Mouse (Mus musculus) liver, embryonic 15.5 days (tissue): ENCODE measurements around the gene Atrip. TPM values are rescaled to one million over a fixed set of nuclear protein-coding genes. Genes with fewer than 3 reads are reported as not detected.

Source experiments
- ATAC-seq: fragments of 200-750 bp; cut with Nextera tagmentation; 2 replicates; pipeline ENCODE4 v1.8.0; 2017; ENCODE audit warnings: moderate number of reproducible peaks, mild to moderate bottlenecking, moderate library complexity; ENCODE audit not compliant: insufficient read depth
- H3K27ac ChIP-seq: fragments of 300-500 bp; sonication (generic); replicated peaks from 2 replicates; pipeline ENCODE4 v1.5.1; 2015; ENCODE audit warnings: mild to moderate bottlenecking, inconsistent platforms
- H3K27me3 ChIP-seq: fragments of 300-500 bp; sonication (generic); 2 replicates; pipeline ENCODE4 v1.6.1; 2015; ENCODE audit warnings: mild to moderate bottlenecking, inconsistent platforms
- H3K36me3 ChIP-seq: fragments of 300-500 bp; sonication (generic); replicated peaks from 2 replicates; pipeline ENCODE4 v1.6.1; 2015; ENCODE audit warnings: moderate library complexity, mild to moderate bottlenecking, inconsistent platforms
- H3K4me1 ChIP-seq: fragments of 300-500 bp; sonication (generic); replicated peaks from 2 replicates; pipeline ENCODE4 v1.6.1; 2015; ENCODE audit warnings: inconsistent platforms
- H3K4me2 ChIP-seq: fragments of 300-500 bp; sonication (generic); 2 replicates; pipeline ENCODE4 v1.6.1; 2015; ENCODE audit warnings: moderate library complexity, mild to moderate bottlenecking, inconsistent platforms
- H3K4me3 ChIP-seq: fragments of 300-500 bp; sonication (generic); replicated peaks from 2 replicates; pipeline ENCODE4 v1.5.1; 2015; ENCODE audit warnings: mild to moderate bottlenecking, inconsistent platforms
- H3K9ac ChIP-seq: fragments of 300-500 bp; sonication (generic); 2 replicates; pipeline ENCODE4 v1.6.1; 2015; ENCODE audit warnings: moderate library complexity, mild to moderate bottlenecking, inconsistent platforms
- H3K9me3 ChIP-seq: fragments of 300-500 bp; sonication (generic); replicated peaks from 2 replicates; pipeline ENCODE4 v1.6.1; 2016; ENCODE audit warnings: inconsistent platforms
- WGBS: fragments of 180-500 bp; shearing (Covaris S2); methylation state at CpG from one replicate; pipeline ENCODE4 v1.1.7; 2015; ENCODE audit warnings: mixed read lengths; ENCODE audit not compliant: insufficient replicate concordance; 5-methylcytosine and 5-hydroxymethylcytosine counted together
- polyA plus RNA-seq: library from polyadenylated mRNA; unstranded; fragments of >200 nt; fragmentation: Nextera tagmentation; extraction: Ambion mirVana; gene quantifications from 2 replicates; pipeline ENCODE4 v1.2.1, GENCODE M21; 2015

Gene Atrip
- polyA plus RNA-seq, 1 experiment from 2014 or later, result 9.2 TPM

GRCm38 (mm10) chr9:109098366-109098765, 24.4 kb upstream of the Atrip start:
- Histone ChIP-seq H3K27ac (peak overlapping the region; percentile 65; the same call in 1 of the 2 replicates), H3K4me2 (0 out of 2 replicates have a peak overlapping the region, but pooled peaks have one; percentile 5), H3K27me3 (peaks cover 51% of the 10 kb centered on the region), H3K4me3 (no peak overlapping the region), H3K36me3 (peaks cover 3% of the 10 kb centered on the region; the same call in 1 of the 2 replicates), H3K9ac (no peak overlapping the region), H3K4me1 (peaks cover 32% of the 10 kb centered on the region), H3K9me3 (no peaks in the 10 kb centered on the region)
- no peak for ATAC-seq
- 73% methylated on average over 8 of the region's 8 CpGs for WGBS

GRCm38 (mm10) chr9:109097831-109098230, 23.9 kb upstream of the Atrip start:
- Histone ChIP-seq H3K36me3 (peaks cover 3% of the 10 kb centered on the region; the same call in 1 of the 2 replicates), H3K9me3 (no peaks in the 10 kb centered on the region), H3K9ac (no peak overlapping the region), H3K27me3 (peaks cover 56% of the 10 kb centered on the region), H3K4me1 (peaks cover 32% of the 10 kb centered on the region), H3K27ac (peak overlapping the region; percentile 65), H3K4me3 (no peak overlapping the region), H3K4me2 (peak overlapping the region; percentile 62)
- 53% methylated on average over 5 of the region's 5 CpGs for WGBS
- no peak for ATAC-seq

GRCm38 (mm10) chr9:109097291-109097690, 23.4 kb upstream of the Atrip start:
- WGBS, result 55% methylated on average over 6 of the region's 6 CpGs
- Histone ChIP-seq H3K4me1 (peaks cover 32% of the 10 kb centered on the region), H3K4me2 (peak overlapping the region; percentile 62), H3K9me3 (no peaks in the 10 kb centered on the region), H3K36me3 (0 out of 2 replicates have a peak, but pooled peaks cover 3% of the 10 kb centered on the region), H3K9ac (no peak overlapping the region; the same call in 1 of the 2 replicates), H3K27ac (peak overlapping the region; percentile 81), H3K4me3 (peak overlapping the region; percentile 57; the same call in 1 of the 2 replicates), H3K27me3 (peaks cover 58% of the 10 kb centered on the region)
- ATAC-seq, result no peak

DNA sequence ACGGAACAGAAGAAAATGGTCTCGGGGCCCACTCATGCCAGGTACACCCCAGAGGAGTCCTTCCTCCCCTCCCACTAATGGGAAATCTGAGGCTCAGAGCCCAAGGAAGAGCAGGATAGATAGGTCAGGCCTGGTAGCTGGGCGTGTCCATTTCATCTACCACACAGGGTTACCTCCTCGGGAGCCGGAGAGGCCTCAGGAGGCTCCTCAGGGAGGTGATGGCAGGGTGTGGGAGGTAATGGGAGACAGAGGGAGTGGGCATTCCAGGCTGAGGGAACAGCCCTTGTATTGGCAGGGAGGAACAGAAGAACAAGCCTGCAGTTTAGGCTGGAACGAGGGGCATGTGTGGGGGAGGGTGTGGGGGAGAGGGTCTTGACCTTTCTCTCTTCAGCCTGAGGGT, 22.9 kb upstream of the Atrip start:
- peak overlapping the region; percentile 81 for H3K27ac ChIP-seq
- no peaks in the 10 kb centered on the region for H3K9me3 ChIP-seq
- peaks cover 58% of the 10 kb centered on the region for H3K27me3 ChIP-seq
- no peak for ATAC-seq
- H3K9ac ChIP-seq, result peak overlapping the region; percentile 30; the same call in 1 of the 2 replicates
- peak overlapping the region; percentile 62 for H3K4me2 ChIP-seq
- peaks cover 32% of the 10 kb centered on the region for H3K4me1 ChIP-seq
- WGBS, result 64% methylated on average over 6 of the region's 6 CpGs
- peaks cover 6% of the 10 kb centered on the region for H3K36me3 ChIP-seq
- H3K4me3 ChIP-seq, result peak overlapping the region; percentile 57

- peaks cover 12% of the 10 kb centered on the region for H3K36me3 ChIP-seq
- peak overlapping the region; percentile 81 for H3K27ac ChIP-seq
- H3K4me1 ChIP-seq, result peaks cover 32% of the 10 kb centered on the region
- peak overlapping the region; percentile 30; the same call in 1 of the 2 replicates for H3K9ac ChIP-seq
- peak overlapping the region; percentile 57 for H3K4me3 ChIP-seq
- WGBS, result 65% methylated on average over 9 of the region's 9 CpGs
- peak overlapping the region; percentile 62 for H3K4me2 ChIP-seq
- no peaks in the 10 kb centered on the region for H3K9me3 ChIP-seq
- no peak for ATAC-seq
- H3K27me3 ChIP-seq, result peaks cover 58% of the 10 kb centered on the region
These were observed 22.3 kb upstream of the Atrip start for GRCm38 (mm10) chr9:109096251-109096661.

- H3K9ac ChIP-seq, result peak within 1 kb of the TSS; percentile 45
- no peaks in the 10 kb centered on the region for H3K9me3 ChIP-seq
- peak; percentile 16; the same call in 1 of the 2 replicates for ATAC-seq
- peaks cover 38% of the 10 kb centered on the region for H3K4me1 ChIP-seq
- peak within 1 kb of the TSS; percentile 81 for H3K27ac ChIP-seq
- H3K4me2 ChIP-seq, result peak within 1 kb of the TSS; percentile 62
- under 1% methylated on average over 100 of the region's 102 CpGs for WGBS
- H3K27me3 ChIP-seq, result peaks cover 58% of the 10 kb centered on the region
- peaks cover 14% of the 10 kb centered on the region for H3K36me3 ChIP-seq
- peak within 1 kb of the TSS; percentile 57 for H3K4me3 ChIP-seq
These were observed 21.4 kb upstream of the Atrip start, which contains the start of gene Plxnb1 for GRCm38 (mm10) chr9:109095137-109095982. Gene Plxnb1 (plus strand): TSS chr9:109095389.

DNA sequence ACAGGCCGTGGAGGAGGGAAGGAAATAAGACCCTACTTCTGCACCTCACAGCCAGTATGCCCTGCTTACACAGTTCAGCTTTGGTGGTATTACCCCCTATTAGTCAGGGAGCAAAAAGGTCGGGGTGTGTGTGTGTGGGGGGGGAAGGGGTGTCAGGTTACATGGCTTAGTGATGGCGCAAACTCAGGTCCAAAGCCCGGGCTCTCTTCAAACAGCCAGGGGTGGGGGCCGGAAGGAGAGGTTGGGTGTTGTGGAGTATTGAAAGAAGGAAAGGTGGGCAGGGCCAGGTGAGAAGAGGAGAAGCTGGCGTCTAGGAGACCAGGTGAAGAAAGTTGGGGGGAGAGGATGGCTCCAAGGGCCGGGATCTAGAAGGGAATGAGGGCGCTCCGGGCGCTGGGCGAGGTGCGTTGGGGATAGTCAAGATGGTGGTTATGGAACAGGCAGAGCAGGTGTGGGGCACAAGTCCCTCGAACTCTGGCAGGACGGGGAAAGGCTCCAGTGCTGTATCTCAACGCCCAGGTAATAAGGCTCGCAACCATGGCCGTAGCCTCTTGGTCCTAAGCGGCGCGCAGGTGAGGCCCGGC, 20.7 kb upstream of the Atrip start:
- H3K4me1 ChIP-seq, result peaks cover 44% of the 10 kb centered on the region
- peaks cover 58% of the 10 kb centered on the region for H3K27me3 ChIP-seq
- 5% methylated on average over 21 of the region's 21 CpGs for WGBS
- H3K4me3 ChIP-seq, result peak overlapping the region; percentile 57
- H3K36me3 ChIP-seq, result peaks cover 20% of the 10 kb centered on the region
- no peaks in the 10 kb centered on the region for H3K9me3 ChIP-seq
- peak overlapping the region; percentile 62 for H3K4me2 ChIP-seq
- peak overlapping the region; percentile 45 for H3K9ac ChIP-seq
- peak overlapping the region; percentile 81 for H3K27ac ChIP-seq
- peak; percentile 45 for ATAC-seq

DNA sequence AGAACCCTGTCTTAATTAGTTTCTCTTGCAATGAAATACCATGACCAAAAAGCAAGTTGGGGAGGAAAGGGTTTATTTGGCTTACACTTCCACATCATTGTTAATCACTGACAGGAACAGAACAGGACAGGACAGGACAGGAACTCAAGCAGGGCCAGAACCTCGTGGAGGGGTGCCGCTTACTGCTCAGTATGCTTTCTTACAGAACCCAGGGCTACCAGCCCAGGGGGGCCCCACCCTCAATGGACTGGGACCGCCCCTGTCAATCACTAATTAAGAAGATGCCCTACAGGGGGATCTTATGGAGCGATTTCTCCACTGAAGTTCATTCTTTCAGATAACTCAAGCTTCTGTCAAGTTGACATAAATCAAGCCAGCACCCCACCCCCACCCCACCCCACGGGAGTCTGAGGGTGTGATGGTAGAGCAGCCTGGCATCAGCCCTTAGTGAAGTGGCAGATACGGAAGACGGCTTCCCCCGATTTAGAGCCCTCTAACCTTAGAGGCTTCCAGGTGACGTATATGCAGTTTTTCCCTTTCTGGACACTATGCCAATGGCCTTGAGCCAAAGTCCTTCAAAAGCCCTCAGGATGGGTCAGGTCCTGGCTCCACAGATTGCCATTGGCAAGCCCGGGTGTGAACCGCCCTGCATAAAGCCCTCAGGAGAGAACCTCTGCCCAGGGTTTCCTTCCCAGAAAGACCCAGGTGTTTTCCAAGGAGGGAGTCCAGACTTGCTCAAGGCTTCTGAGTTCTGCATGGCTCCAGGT, 20.0 kb upstream of the Atrip start:
- no peak; the same call in 1 of the 2 replicates for ATAC-seq
- H3K9me3 ChIP-seq, result no peaks in the 10 kb centered on the region
- H3K27ac ChIP-seq, result peak overlapping the region; percentile 55
- 29% methylated on average over 11 of the region's 11 CpGs for WGBS
- H3K4me2 ChIP-seq, result peak overlapping the region; percentile 42
- H3K4me3 ChIP-seq, result peak overlapping the region; percentile 57
- H3K9ac ChIP-seq, result no peak overlapping the region
- peaks cover 40% of the 10 kb centered on the region for H3K4me1 ChIP-seq
- peaks cover 27% of the 10 kb centered on the region for H3K36me3 ChIP-seq
- H3K27me3 ChIP-seq, result peaks cover 58% of the 10 kb centered on the region

- H3K4me1 ChIP-seq, result peaks cover 34% of the 10 kb centered on the region
- H3K36me3 ChIP-seq, result peaks cover 27% of the 10 kb centered on the region
- peak; percentile 33 for ATAC-seq
- H3K27me3 ChIP-seq, result peaks cover 51% of the 10 kb centered on the region
- no peak overlapping the region for H3K4me3 ChIP-seq
- H3K9me3 ChIP-seq, result no peaks in the 10 kb centered on the region
- WGBS, result 63% methylated on average over 6 of the region's 6 CpGs
- H3K4me2 ChIP-seq, result no peak overlapping the region
- H3K9ac ChIP-seq, result no peak overlapping the region
- H3K27ac ChIP-seq, result peak overlapping the region; percentile 62
These were observed 18.9 kb upstream of the Atrip start for GRCm38 (mm10) chr9:109092799-109093198.

GRCm38 (mm10) chr9:109091802-109092201, 17.9 kb upstream of the Atrip start:
- no peaks in the 10 kb centered on the region for H3K9me3 ChIP-seq
- peaks cover 36% of the 10 kb centered on the region for H3K4me1 ChIP-seq
- WGBS, result 81% methylated on average over 8 of the region's 8 CpGs
- H3K9ac ChIP-seq, result no peak overlapping the region
- no peak overlapping the region for H3K4me2 ChIP-seq
- no peak overlapping the region for H3K4me3 ChIP-seq
- peaks cover 41% of the 10 kb centered on the region for H3K27me3 ChIP-seq
- no peak for ATAC-seq
- H3K27ac ChIP-seq, result no peak overlapping the region
- H3K36me3 ChIP-seq, result peaks cover 27% of the 10 kb centered on the region
